Mouse (Mus musculus): Measurements from ENCODE around the gene Esrrg. TPM values are rescaled to one million over a fixed set of nuclear protein-coding genes. Genes with fewer than 3 reads are reported as not detected.

Gene Esrrg
- total and polyA plus RNA-seq, 2 experiments, result 1.1 to 4.2 TPM

DNA sequence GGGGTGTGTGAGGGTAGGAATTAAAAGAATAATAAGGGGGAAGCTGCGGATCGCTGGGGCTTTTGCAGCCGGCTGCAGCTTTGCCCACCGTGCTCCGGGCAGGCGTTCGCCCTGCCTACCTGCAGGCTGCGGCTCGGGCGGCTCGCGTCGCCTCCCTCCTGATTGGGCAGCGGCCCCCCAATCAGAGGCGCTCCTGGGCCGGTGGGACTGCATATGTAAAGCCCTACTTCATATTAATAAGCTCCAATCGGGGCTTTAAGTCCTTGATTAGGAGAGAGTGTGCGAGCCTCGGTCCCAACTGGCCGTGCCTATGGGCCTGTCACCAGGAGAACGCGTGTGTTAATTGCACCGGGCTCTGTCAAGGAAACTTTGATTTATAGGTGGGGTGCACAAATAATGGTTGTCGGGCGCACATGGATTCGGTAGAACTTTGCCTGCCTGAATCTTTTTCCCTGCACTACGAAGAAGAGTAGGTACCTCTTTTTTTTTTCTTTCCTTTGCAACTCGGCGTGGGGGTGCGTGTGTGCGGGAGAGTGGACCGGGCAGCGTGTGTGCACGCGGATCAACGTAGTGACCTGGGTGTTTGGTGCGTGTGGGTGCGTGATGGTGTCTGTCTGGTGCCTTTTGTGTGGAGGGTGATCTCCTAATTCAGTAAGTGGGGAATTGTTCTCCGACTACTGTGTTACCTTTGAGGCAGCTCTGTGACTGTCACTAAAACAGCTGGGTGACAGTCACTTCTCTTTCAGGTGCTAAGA is 389.2 kb downstream of the Esrrg start:
- Histone ChIP-seq H3K36me3 (ENCODE audit: control insufficient read depth, insufficient read depth, low read length) (no peaks in the 10 kb centered on the region), H3K27me3 (ENCODE audit: control insufficient read depth, insufficient read depth, low read length) (no peaks in the 10 kb centered on the region), H3K9ac (ENCODE audit: low read depth, low read length) (no peak overlapping the region), H3K4me1 (ENCODE audit: control insufficient read depth, insufficient read depth, low read length) (no peaks in the 10 kb centered on the region), H3K27ac (replicated peaks; ENCODE audit: insufficient read depth, low read depth, low read length) (no peak overlapping the region), H3K79me2 (ENCODE audit: control insufficient read depth, insufficient read depth, low read length) (no peaks in the 10 kb centered on the region), H3K4me3 (ENCODE audit: insufficient read depth, low read depth, low read length) (peak overlapping the region; percentile 49)
- WGBS, result 2% methylated on average over 39 of the region's 39 CpGs
- TF ChIP-seq POLR2A (IDR thresholded peaks at IDR 0.05; ENCODE audit: extremely low read depth, insufficient read depth, low read length) (no peak), CTCF (IDR thresholded peaks at IDR 0.05; ENCODE audit: low read depth, low read length) (no peak)
- DNase-seq (ENCODE audit: extremely low read depth, low read depth, low spot score), result peak; percentile 39

DNA sequence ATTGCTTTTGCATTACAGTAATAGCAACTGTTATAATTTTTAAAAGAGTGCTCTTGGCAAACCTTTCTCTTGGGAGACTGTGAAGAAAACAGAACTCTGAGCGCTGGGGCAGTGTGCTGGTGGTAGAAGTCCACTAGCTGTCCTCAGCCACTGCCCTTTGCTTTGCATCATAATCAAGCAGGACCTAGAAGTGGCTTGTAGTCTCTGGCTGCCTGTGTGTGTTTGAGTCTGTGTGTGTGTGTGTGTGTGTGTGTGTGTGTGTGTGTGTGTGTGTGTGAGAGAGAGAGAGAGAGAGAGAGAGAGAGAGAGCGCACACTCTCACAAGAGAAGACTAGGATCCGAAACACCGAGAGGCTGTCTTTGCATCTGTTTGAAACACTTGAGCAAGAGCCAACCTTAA is 390.5 kb downstream of the Esrrg start:
- 76% methylated on average over 4 of the region's 4 CpGs for WGBS
- H3K36me3 ChIP-seq (ENCODE audit: control insufficient read depth, insufficient read depth, low read length), result no peaks in the 10 kb centered on the region
- no peaks in the 10 kb centered on the region for H3K4me1 ChIP-seq (ENCODE audit: control insufficient read depth, insufficient read depth, low read length)
- H3K9ac ChIP-seq (ENCODE audit: low read depth, low read length), result no peak overlapping the region
- no peak for TF ChIP-seq CTCF (IDR thresholded peaks at IDR 0.05; ENCODE audit: low read depth, low read length)
- TF ChIP-seq POLR2A (IDR thresholded peaks at IDR 0.05; ENCODE audit: extremely low read depth, insufficient read depth, low read length), result no peak
- H3K27ac ChIP-seq (replicated peaks; ENCODE audit: insufficient read depth, low read depth, low read length), result no peak overlapping the region
- H3K4me3 ChIP-seq (ENCODE audit: insufficient read depth, low read depth, low read length), result no peak overlapping the region
- H3K79me2 ChIP-seq (ENCODE audit: control insufficient read depth, insufficient read depth, low read length), result no peaks in the 10 kb centered on the region
- DNase-seq (ENCODE audit: extremely low read depth, low read depth, low spot score), result peak; percentile 21
- no peaks in the 10 kb centered on the region for H3K27me3 ChIP-seq (ENCODE audit: control insufficient read depth, insufficient read depth, low read length)

DNA sequence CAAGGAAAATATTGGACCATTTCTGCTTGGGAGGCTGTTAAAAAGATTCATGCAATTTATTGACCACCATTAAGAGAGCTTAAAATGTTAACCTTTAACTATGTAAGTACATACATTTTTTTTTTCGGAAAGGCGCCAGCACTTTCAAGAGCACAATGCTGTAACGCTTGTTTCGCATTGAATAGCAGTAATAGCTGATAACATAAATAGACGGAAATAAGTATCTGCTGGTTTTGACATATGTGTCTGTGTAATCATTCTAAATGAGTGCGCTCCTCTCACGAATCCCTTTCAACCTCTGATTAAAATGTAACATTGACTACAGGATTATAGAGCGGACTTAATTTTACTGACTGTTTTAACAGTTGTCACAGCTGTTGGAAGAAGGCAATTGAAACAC is 391.6 kb downstream of the Esrrg start:
- H3K4me3 ChIP-seq (ENCODE audit: insufficient read depth, low read depth, low read length), result no peak overlapping the region
- no peaks in the 10 kb centered on the region for H3K4me1 ChIP-seq (ENCODE audit: control insufficient read depth, insufficient read depth, low read length)
- H3K27ac ChIP-seq (replicated peaks; ENCODE audit: insufficient read depth, low read depth, low read length), result no peak overlapping the region
- no peaks in the 10 kb centered on the region for H3K36me3 ChIP-seq (ENCODE audit: control insufficient read depth, insufficient read depth, low read length)
- no peaks in the 10 kb centered on the region for H3K79me2 ChIP-seq (ENCODE audit: control insufficient read depth, insufficient read depth, low read length)
- no peaks in the 10 kb centered on the region for H3K27me3 ChIP-seq (ENCODE audit: control insufficient read depth, insufficient read depth, low read length)
- WGBS, result 72% methylated on average over 8 of the region's 8 CpGs
- no peak for DNase-seq (ENCODE audit: extremely low read depth, low read depth, low spot score)
- TF ChIP-seq CTCF (IDR thresholded peaks at IDR 0.05; ENCODE audit: low read depth, low read length), result no peak
- TF ChIP-seq POLR2A (IDR thresholded peaks at IDR 0.05; ENCODE audit: extremely low read depth, insufficient read depth, low read length), result no peak
- no peak overlapping the region for H3K9ac ChIP-seq (ENCODE audit: low read depth, low read length)

DNA sequence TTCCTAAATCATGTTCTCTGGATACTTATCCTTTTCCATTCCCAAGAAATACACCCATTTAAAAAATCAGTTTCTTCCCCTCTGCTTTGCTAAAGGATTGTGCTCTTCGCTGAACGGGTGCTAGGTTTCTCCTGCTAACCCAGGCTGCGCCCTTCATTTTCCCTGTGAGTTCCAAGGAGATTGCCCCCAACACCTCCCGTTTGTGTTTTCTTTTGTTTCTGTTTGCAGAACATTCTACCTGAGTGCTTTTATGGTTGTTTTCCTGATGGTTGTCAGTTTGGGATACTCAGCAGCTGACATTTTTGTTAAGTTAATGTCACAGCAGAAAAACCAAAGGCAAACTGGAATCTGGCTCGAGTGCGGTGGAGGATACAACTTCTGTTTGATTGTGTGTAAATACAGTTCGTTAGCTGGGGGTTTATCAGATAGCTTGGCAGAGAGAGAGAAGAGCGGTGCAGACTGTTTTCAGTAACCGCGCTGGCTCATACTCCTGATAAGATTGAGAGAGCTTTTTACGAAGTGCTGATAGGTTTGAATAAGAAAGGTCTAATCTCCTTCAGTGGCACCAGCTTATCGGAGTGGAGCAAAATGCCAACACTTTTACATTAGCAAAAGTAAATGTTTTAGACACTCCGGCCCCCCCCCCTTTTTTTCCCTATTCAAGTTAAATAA is 398.4 kb downstream of the Esrrg start:
- TF ChIP-seq CTCF (IDR thresholded peaks at IDR 0.05; ENCODE audit: low read depth, low read length) (no peak), POLR2A (IDR thresholded peaks at IDR 0.05; ENCODE audit: extremely low read depth, insufficient read depth, low read length) (no peak)
- 21% methylated on average over 13 of the region's 13 CpGs for WGBS

DNA sequence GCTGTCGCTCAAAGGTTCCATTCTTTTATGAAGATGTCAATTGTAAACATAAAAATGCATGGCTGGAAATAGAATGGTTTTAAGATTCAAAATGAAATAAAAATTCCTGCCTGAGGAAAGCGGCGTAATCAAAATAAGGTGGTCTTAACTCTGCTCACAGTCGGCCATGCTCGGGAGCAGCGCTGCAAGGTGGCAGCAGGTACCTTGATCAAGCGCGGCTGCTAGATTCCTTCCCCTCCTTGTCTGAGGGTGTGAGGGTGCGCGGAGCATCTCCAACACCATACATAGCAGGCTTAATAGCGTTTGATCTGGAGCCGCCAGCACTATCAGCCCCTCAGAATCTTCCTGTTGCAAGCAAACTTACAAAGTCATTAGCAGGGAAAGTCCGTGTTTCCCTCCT is 399.9 kb downstream of the Esrrg start:
- TF ChIP-seq POLR2A (IDR thresholded peaks at IDR 0.05; ENCODE audit: extremely low read depth, insufficient read depth, low read length), result no peak
- TF ChIP-seq CTCF (IDR thresholded peaks at IDR 0.05; ENCODE audit: low read depth, low read length), result no peak
- Histone ChIP-seq H3K4me1 (ENCODE audit: control insufficient read depth, insufficient read depth, low read length) (peaks cover 2% of the 10 kb centered on the region; the same call in 1 of the 2 replicates), H3K27ac (replicated peaks; ENCODE audit: insufficient read depth, low read depth, low read length) (no peak overlapping the region), H3K27me3 (ENCODE audit: control insufficient read depth, insufficient read depth, low read length) (peaks cover 5% of the 10 kb centered on the region; the same call in 1 of the 2 replicates), H3K36me3 (ENCODE audit: control insufficient read depth, insufficient read depth, low read length) (no peaks in the 10 kb centered on the region), H3K79me2 (ENCODE audit: control insufficient read depth, insufficient read depth, low read length) (no peaks in the 10 kb centered on the region), H3K4me3 (ENCODE audit: insufficient read depth, low read depth, low read length) (no peak overlapping the region), H3K9ac (ENCODE audit: low read depth, low read length) (no peak overlapping the region)
- WGBS, result 71% methylated on average over 13 of the region's 13 CpGs
- no peak for DNase-seq (ENCODE audit: extremely low read depth, low read depth, low spot score)

More for the DNA sequence above, 398.4 kb downstream of the Esrrg start:
- peaks cover 5% of the 10 kb centered on the region; the same call in 1 of the 2 replicates for H3K27me3 ChIP-seq (ENCODE audit: control insufficient read depth, insufficient read depth, low read length)
- peak; percentile 13 for DNase-seq (ENCODE audit: extremely low read depth, low read depth, low spot score)
- H3K9ac ChIP-seq (ENCODE audit: low read depth, low read length), result no peak overlapping the region
- no peaks in the 10 kb centered on the region for H3K36me3 ChIP-seq (ENCODE audit: control insufficient read depth, insufficient read depth, low read length)
- H3K4me1 ChIP-seq (ENCODE audit: control insufficient read depth, insufficient read depth, low read length), result peaks cover 2% of the 10 kb centered on the region; the same call in 1 of the 2 replicates
- no peak overlapping the region for H3K4me3 ChIP-seq (ENCODE audit: insufficient read depth, low read depth, low read length)
- no peaks in the 10 kb centered on the region for H3K79me2 ChIP-seq (ENCODE audit: control insufficient read depth, insufficient read depth, low read length)
- no peak overlapping the region for H3K27ac ChIP-seq (replicated peaks; ENCODE audit: insufficient read depth, low read depth, low read length)

Measured in liver, adult 2 months (tissue).